Mouse (Mus musculus) limb, embryonic 15.5 days (tissue): ENCODE data around the gene Zfp36l2. TPM values are rescaled to one million over a fixed set of nuclear protein-coding genes. Genes with fewer than 3 reads are reported as not detected.

Experiments used
- ATAC-seq: fragments of 200-750 bp; cut with Nextera tagmentation; 2 replicates; pipeline ENCODE4 v1.8.0; 2017; ENCODE audit warnings: low read depth, moderate TSS enrichment; ENCODE audit not compliant: insufficient number of reproducible peaks, low FRiP score, low TSS enrichment
- H3K27ac ChIP-seq: fragments of 300-500 bp; sonication (generic); 2 replicates; pipeline ENCODE4 v1.5.1; 2015; ENCODE audit warnings: moderate library complexity, mild to moderate bottlenecking, inconsistent platforms
- H3K27me3 ChIP-seq: fragments of 300-500 bp; sonication (generic); 2 replicates; pipeline ENCODE4 v1.6.1; 2015; ENCODE audit warnings: inconsistent platforms
- H3K36me3 ChIP-seq: fragments of 300-500 bp; sonication (generic); 2 replicates; pipeline ENCODE4 v1.6.1; 2015; ENCODE audit warnings: inconsistent platforms
- H3K4me1 ChIP-seq: fragments of 300-500 bp; sonication (generic); 2 replicates; pipeline ENCODE4 v1.6.1; 2015; ENCODE audit warnings: inconsistent platforms
- H3K4me2 ChIP-seq: fragments of 300-500 bp; sonication (generic); 2 replicates; pipeline ENCODE4 v1.6.1; 2015; ENCODE audit warnings: mild to moderate bottlenecking, inconsistent platforms
- H3K4me3 ChIP-seq: fragments of 300-500 bp; sonication (generic); 2 replicates; pipeline ENCODE4 v1.5.1; 2015; ENCODE audit warnings: mild to moderate bottlenecking, inconsistent platforms
- H3K9ac ChIP-seq: fragments of 300-500 bp; sonication (generic); 2 replicates; pipeline ENCODE4 v1.6.1; 2015; ENCODE audit warnings: inconsistent platforms
- H3K9me3 ChIP-seq: fragments of 300-500 bp; sonication (generic); 2 replicates; pipeline ENCODE4 v1.6.1; 2016; ENCODE audit warnings: inconsistent platforms
- WGBS: fragments of 180-500 bp; shearing (Covaris S2); methylation state at CpG from one replicate; pipeline ENCODE4 v1.1.7; 2015; 5-methylcytosine and 5-hydroxymethylcytosine counted together
- polyA plus RNA-seq: library from polyadenylated mRNA; unstranded; fragments of >200 nt; fragmentation: Nextera tagmentation; extraction: Ambion mirVana; gene quantifications from 2 replicates; pipeline ENCODE4 v1.2.1, GENCODE M21; 2015

Zfp36l2 gene
- polyA plus RNA-seq, 1 experiment from 2014 or later, result 22.5 TPM

DNA sequence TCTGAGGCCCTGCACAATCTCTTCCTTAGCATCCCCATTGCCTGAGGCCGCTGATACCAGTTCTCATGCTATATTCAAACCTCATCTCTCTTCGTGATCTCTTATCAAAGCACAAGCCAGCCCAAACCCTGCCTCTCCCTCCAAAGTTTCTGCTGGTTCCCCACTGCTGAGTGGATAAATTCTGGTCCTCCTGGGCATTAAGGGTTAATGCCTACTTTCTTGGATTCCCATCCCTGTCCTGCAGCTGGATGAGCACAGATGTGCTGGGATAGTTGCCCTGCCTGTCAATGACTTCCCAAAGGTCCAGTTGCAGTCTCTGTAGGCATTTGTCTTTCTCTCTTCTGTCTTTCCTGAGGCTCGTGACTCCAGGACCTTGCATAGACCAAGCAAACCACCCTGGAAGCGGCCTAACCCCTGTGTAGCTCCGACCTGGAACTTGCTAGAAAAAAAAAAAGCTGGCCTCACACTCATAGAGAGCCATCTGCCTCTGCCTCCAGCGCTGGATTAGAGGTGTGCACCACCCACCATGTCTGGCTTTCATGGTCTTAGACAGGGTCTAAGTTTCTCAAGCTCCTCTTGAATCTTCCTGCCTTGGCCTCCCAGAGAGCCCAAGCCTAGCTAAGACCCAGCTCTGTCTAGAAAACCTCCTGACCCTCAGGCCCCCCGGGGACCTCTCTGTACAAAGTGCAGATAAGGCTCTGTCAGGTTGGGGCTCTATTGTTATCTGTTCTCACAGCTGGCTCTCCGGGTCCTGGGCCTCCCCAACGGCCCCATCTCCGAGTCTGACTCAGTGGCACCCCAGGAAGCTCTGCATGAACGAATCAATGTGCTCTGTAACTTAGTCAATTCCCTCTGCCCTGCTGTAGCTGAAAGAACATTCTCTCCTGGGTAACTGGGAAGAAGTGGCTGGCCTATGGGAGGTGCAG, 40.3 kb downstream of the Zfp36l2 start:
- H3K9me3 ChIP-seq, result no peaks in the 10 kb centered on the region
- no peaks in the 10 kb centered on the region for H3K27me3 ChIP-seq
- no peak overlapping the region for H3K4me3 ChIP-seq
- peaks cover 78% of the 10 kb centered on the region for H3K4me1 ChIP-seq
- no peak for ATAC-seq
- 73% methylated on average over 11 of the region's 11 CpGs for WGBS
- no peaks in the 10 kb centered on the region for H3K36me3 ChIP-seq
- no peak overlapping the region for H3K9ac ChIP-seq
- no peak overlapping the region for H3K4me2 ChIP-seq
- H3K27ac ChIP-seq, result no peak overlapping the region

DNA sequence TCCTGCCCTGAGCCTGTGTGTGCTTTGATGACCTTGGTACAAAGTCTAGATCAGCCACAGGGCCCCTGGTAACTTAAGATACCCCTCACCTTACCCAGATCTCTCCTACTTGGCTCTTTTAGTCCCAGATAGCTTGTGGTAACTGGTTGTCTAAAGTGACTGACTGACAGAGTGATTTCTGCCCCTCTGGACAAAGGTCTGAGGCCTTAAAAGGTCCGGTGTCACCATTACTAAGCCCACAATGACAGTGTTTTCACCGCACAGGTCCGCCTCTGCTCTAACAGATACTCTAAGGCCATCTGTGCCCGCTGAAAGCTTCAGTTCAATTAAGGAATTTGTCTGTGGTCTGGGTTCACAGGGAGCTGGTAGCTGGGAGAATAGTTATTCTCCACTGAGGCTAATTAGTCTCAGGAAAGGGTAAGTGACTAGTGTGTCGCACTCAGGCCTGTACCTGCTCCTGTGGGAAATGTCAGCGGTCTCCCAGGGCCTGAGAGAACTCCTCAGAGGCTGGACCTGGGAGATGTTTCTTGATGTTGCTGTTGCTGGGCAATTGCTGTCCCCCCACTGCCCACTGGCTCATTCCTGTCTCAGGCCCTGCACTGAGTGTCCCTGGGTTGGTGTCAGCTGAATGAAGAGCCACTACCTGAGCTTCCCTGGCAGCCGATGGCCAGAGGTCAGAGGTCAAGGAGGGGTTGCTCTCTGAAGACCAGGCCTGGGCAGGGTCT, 41.1 kb downstream of the Zfp36l2 start:
- 63% methylated on average over 7 of the region's 7 CpGs for WGBS
- peaks cover 79% of the 10 kb centered on the region for H3K4me1 ChIP-seq

DNA sequence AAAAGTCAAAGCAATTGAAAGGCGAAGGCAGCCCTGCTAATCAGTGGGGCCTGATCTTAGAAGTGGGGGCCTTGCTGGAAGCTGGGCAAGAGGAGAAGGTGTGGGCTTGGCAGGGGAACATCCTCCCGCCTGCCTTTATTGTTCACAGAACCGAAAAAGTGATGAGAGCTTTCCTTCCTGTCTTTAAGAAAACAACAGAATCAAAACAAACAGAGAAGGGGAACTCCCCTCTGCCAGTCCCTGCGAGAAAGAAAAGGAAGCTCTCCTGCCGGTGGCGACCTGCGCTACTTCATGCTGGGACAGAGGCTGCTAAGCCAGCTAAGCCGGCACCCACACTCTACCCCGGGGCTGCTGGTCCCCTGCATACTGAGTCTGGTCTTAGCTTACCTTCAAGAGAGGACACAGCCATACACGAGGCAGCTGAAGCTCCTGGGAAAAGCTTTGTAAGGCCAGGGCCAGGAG, 41.9 kb downstream of the Zfp36l2 start:
- 23% methylated on average over 10 of the region's 10 CpGs for WGBS
- no peak overlapping the region for H3K4me2 ChIP-seq
- no peak overlapping the region for H3K9ac ChIP-seq
- H3K36me3 ChIP-seq, result no peaks in the 10 kb centered on the region
- H3K27ac ChIP-seq, result peak overlapping the region; percentile 70
- no peak for ATAC-seq
- peaks cover 81% of the 10 kb centered on the region for H3K4me1 ChIP-seq
- H3K27me3 ChIP-seq, result no peaks in the 10 kb centered on the region
- H3K9me3 ChIP-seq, result no peaks in the 10 kb centered on the region
- no peak overlapping the region for H3K4me3 ChIP-seq

More for the DNA sequence above, 41.1 kb downstream of the Zfp36l2 start:
- H3K27me3 ChIP-seq, result no peaks in the 10 kb centered on the region
- H3K4me3 ChIP-seq, result no peak overlapping the region
- H3K9ac ChIP-seq, result no peak overlapping the region
- no peaks in the 10 kb centered on the region for H3K36me3 ChIP-seq
- no peaks in the 10 kb centered on the region for H3K9me3 ChIP-seq
- H3K27ac ChIP-seq, result peak overlapping the region; percentile 70
- no peak for ATAC-seq
- H3K4me2 ChIP-seq, result no peak overlapping the region

DNA sequence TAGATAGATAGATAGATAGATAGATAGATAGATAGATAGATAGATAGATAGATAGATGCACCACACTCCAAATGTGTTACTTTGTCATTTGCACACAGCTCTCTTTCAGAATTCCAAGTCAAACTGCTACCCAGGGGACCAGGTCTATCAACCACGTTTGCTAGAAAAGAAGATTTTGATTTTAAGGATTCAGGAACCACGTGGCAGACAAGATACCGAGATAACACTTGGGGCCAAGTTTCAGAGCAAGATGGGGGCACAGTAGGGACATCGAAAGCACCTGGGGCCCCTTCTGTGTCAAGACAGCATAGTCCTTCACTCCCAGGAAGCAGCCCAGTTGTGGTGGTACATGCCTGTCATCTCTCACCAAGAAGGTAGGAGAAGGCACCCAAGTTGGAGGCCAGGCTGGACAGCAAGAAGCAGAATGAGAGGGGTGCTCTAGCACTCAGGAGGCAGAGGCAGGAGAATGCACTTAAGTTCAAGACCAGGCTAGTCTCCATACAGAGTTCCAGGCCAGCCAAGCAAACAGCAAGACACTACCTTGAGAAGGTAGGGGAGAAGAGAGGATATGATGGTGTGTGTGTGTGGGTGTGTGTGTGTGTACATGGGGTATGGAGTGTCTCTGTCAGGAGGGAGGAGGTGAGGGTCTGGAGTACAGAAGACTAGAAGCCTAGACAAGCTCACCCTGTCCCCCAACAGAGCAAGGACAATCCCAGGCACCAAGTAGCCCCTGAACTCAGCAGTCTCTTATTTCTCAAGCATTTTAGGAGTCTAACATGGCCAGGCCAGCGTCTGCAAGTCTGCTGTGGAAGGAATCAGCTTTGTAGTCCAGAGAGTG, 42.8 kb downstream of the Zfp36l2 start:
- Histone ChIP-seq H3K4me3 (no peak overlapping the region), H3K9ac (no peak overlapping the region), H3K4me2 (no peak overlapping the region), H3K4me1 (peaks cover 86% of the 10 kb centered on the region), H3K27ac (peak overlapping the region; percentile 70; the same call in 1 of the 2 replicates), H3K27me3 (no peaks in the 10 kb centered on the region), H3K36me3 (no peaks in the 10 kb centered on the region), H3K9me3 (no peaks in the 10 kb centered on the region)
- WGBS, result 78% methylated on average over 5 of the region's 5 CpGs
- ATAC-seq, result no peak

DNA sequence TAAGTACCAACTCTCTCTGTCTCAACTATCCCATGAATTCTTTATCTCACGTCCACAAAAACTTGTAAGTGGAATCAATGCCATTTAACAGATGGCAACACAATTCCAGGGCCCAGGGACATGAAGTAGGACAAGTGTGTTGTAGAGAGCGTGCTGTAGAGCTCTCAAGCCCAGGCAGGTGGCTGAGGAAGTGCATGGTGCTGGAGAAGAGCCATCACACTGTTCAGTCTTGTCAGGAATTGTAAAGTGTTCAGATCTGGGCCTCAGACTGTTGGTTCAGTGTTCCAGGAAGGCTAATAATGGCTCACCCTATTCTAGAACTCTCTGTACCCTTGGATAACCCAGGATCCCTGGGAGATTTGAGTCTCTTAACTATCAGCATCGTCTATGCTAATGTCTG, 43.6 kb downstream of the Zfp36l2 start:
- no peak for ATAC-seq
- Histone ChIP-seq H3K4me1 (peaks cover 78% of the 10 kb centered on the region), H3K27me3 (no peaks in the 10 kb centered on the region), H3K4me2 (no peak overlapping the region), H3K36me3 (no peaks in the 10 kb centered on the region), H3K27ac (0 out of 2 replicates have a peak overlapping the region, but pooled peaks have one; percentile 64), H3K9ac (no peak overlapping the region), H3K4me3 (no peak overlapping the region), H3K9me3 (no peaks in the 10 kb centered on the region)
- 88% methylated on average over 3 of the region's 3 CpGs for WGBS

DNA sequence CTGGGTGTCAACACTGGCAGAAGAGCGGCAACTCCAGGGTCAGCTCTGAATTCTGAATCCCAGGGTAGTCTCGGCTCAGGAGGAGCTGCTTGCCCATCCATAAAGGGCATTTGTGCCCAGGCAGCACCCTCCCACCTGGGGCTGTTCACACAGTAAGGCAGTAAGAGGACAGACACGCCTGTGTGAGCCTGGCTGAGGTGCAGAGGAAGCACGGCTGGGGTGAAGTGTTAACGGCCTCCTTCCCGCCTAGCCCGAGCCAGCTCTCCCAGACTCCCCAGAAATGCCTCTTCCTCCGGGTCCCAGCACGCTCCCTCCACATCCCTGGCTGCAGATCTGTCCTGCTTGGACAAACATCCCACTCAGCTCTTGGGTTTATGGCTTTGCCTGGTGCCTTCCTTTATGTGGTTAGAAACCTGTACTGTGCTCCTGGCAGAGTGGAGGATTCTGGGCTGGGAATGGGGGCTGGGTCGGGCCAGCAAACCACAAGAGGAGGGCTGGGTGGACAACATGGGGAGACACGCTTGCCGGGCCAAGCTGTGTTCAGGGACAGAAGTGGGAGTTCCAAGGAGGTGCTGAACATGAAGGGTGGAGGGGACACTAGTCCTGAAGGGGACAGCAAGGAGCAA, 44.4 kb downstream of the Zfp36l2 start:
- Histone ChIP-seq H3K27me3 (no peaks in the 10 kb centered on the region), H3K27ac (peak overlapping the region; percentile 64), H3K4me3 (no peak overlapping the region), H3K4me1 (peaks cover 70% of the 10 kb centered on the region), H3K9ac (no peak overlapping the region), H3K4me2 (no peak overlapping the region), H3K9me3 (no peaks in the 10 kb centered on the region), H3K36me3 (no peaks in the 10 kb centered on the region)
- peak; percentile 82 for ATAC-seq
- WGBS, result 31% methylated on average over 12 of the region's 12 CpGs

DNA sequence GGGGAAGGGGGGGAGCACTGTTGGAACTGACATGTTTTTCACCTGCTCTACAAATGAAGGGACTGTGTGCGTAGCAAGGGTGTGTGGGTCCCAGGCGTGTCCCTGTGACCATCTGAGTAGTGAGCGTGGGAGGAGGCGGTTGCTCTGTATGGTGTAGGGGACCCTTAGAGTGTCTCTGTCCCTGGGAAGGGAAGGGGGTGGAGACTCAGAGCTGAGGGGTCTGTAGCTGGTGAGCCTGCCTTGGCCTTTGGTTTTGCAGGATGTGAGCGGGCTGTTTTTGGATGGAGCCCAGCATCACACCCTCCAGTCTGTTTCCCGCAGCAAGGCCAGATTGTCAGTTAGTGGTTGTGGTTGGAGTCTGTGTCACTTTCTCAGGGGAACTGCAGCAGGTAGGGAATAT, 46.1 kb downstream of the Zfp36l2 start:
- H3K9me3 ChIP-seq, result no peaks in the 10 kb centered on the region
- no peak overlapping the region for H3K9ac ChIP-seq
- H3K4me3 ChIP-seq, result no peak overlapping the region
- 71% methylated on average over 6 of the region's 6 CpGs for WGBS
- no peak for ATAC-seq
- peak overlapping the region; percentile 47; the same call in 1 of the 2 replicates for H3K27ac ChIP-seq
- no peak overlapping the region for H3K4me2 ChIP-seq
- H3K27me3 ChIP-seq, result no peaks in the 10 kb centered on the region
- H3K4me1 ChIP-seq, result peaks cover 63% of the 10 kb centered on the region
- H3K36me3 ChIP-seq, result no peaks in the 10 kb centered on the region

DNA sequence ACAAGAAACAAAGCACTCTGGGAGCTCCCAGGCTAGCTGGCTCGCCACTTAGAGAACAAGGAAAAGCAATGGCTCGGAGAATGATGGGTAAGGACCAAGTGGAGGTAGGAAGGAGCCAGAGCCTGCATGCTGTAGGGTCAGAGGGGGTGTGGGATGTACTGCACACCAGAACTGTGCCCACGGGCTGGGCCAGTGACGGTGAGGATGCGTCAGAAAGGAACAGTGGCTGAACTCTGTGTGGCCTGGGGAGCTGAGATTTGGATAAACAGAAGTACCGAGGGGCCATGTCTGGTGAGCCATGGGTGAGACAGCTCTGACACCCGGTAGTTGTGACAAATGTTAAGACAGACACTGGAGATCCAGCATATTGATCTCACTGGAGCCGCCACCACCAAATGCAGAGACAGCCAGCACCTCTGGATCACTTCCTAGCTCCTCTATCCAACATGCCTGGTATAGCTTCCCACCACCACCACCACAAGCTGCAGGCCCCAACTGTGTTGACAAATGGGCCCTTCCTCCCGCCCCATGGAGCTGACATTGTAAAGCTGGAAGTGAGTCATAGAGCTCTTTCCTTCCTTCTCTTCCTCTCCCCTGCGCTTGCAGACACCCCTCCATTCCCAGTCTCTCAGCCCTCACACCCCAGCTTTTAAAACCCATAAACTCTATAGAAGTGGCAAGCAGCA, 46.8 kb downstream of the Zfp36l2 start:
- WGBS, result 76% methylated on average over 10 of the region's 10 CpGs
- H3K4me3 ChIP-seq, result no peak overlapping the region
- no peak overlapping the region for H3K4me2 ChIP-seq
- no peak overlapping the region for H3K9ac ChIP-seq
- H3K27ac ChIP-seq, result peak overlapping the region; percentile 47; the same call in 1 of the 2 replicates
- peaks cover 57% of the 10 kb centered on the region for H3K4me1 ChIP-seq
- no peaks in the 10 kb centered on the region for H3K9me3 ChIP-seq
- H3K36me3 ChIP-seq, result no peaks in the 10 kb centered on the region
- no peak for ATAC-seq
- no peaks in the 10 kb centered on the region for H3K27me3 ChIP-seq

DNA sequence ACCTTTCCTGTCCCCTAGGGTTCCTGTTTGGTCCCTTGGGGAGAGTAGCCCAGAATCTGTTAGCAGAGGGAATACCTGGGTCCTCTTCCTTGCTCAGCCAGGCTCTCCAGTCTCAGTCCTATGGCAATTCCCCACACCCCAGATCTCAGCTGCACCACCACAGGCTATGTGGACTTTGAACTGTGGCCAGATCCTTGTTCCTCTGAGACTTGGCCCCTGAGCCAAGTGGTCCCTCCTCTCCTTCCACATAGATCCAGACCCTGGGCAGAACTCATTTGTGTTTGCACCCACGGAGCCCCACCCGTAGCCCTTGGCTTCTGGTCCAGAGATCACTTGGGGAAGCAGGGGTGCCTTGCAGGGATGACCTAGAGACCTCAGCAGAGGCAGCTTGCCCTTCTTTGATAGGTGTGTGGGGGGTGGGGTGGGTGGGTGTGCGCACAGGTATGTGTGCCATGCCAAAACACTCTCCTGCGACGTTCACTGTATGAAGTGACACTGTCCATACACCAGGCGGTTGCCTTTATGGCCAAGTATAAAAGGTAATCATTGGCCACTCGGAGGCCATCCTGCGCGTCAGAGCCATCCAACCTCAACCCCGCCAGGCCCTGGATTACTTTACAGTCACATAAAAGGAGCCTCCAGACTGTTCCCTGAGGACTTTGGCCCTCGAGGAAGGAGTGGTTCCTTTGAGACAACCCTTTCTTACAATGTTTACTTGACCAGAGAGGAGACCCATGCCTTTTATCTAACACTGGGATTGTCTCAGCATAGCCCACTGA, 50.2 kb downstream of the Zfp36l2 start:
- Histone ChIP-seq H3K27ac (no peak overlapping the region), H3K4me3 (no peak overlapping the region), H3K27me3 (no peaks in the 10 kb centered on the region), H3K9ac (no peak overlapping the region), H3K4me1 (peaks cover 35% of the 10 kb centered on the region), H3K36me3 (no peaks in the 10 kb centered on the region), H3K9me3 (no peaks in the 10 kb centered on the region), H3K4me2 (no peak overlapping the region)
- no peak for ATAC-seq
- 54% methylated on average over 11 of the region's 11 CpGs for WGBS

DNA sequence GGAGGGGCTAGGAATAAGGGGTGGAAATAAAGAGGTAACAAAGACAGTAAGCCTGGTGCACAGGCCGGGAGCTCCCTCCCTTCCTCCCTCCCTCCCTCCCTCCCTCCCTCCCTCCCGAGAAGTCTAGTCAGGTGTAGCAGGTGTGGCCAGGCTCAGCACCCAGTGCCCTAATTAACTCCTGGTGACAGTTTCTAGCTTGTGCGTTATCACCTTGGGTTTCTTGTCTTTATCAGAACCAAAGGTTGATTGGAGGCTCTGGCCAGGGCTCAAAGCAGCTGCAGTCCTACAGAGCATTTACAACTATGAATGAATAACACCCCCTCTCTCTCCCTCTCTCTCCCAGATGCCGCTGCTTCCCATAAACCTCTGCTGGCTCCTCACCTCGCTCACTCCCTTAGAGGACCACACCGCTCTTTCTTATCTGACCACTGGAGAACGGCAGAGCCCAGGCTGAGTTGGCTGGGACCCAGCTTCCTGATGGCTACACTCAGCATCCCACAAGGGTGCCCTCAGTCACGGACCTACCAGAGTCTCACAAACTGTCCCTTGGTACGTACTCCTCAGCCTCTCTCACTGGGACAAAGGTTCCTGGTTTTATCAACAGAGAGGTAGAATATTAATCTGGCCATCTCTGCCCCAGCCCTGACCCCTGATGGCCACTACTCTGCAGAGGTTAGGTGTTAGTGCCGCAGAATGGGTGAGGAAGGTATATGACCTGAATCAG, 50.9 kb downstream of the Zfp36l2 start:
- Histone ChIP-seq H3K27ac (no peak overlapping the region), H3K27me3 (no peaks in the 10 kb centered on the region), H3K4me3 (no peak overlapping the region), H3K9ac (no peak overlapping the region), H3K4me2 (no peak overlapping the region), H3K9me3 (no peaks in the 10 kb centered on the region), H3K4me1 (peaks cover 27% of the 10 kb centered on the region), H3K36me3 (no peaks in the 10 kb centered on the region)
- ATAC-seq, result no peak
- WGBS, result 32% methylated on average over 10 of the region's 10 CpGs
